Mouse (Mus musculus): ENCODE measurements around the gene Gm9045.

- TF ChIP-seq CTCF (IDR thresholded peaks at IDR 0.05; ENCODE audit: low read depth, low read length) (no peak), GATA1 (IDR thresholded peaks at IDR 0.05; ENCODE audit: borderline replicate concordance, low read length) (no peak), POLR2AphosphoS5 (IDR thresholded peaks at IDR 0.05; ENCODE audit: insufficient replicate concordance, low read depth, low read length) (no peak), TAL1 (conservative IDR thresholded peaks at IDR 0.05; ENCODE audit: low read depth, low read length) (no peak)
These were observed 18.6 kb downstream of the Gm9045 start for GRCm38 (mm10) chr10:118319024-118319423.
